Mouse (Mus musculus) thymus, adult 2 months (tissue): ENCODE data around the gene Olfr986.

Experiments
- CTCF ChIP-seq: fragments of 200-500 bp; IDR thresholded peaks from 2 replicates; pipeline ENCODE4 v1.5.1; 2012; ENCODE audit warnings: mild to moderate bottlenecking, control low read depth, low read length, moderate library complexity, borderline replicate concordance; ENCODE audit not compliant: control insufficient read depth, poor library complexity, insufficient read depth; ENCODE audit errors: extremely low read depth
- POLR2A ChIP-seq: fragments of 200-500 bp; IDR thresholded peaks from 2 replicates; pipeline ENCODE4 v1.6.1; 2012; ENCODE audit warnings: mild to moderate bottlenecking, low read length, control low read depth, moderate library complexity; ENCODE audit not compliant: control insufficient read depth, poor library complexity, insufficient read depth; ENCODE audit errors: extremely low read depth

DNA sequence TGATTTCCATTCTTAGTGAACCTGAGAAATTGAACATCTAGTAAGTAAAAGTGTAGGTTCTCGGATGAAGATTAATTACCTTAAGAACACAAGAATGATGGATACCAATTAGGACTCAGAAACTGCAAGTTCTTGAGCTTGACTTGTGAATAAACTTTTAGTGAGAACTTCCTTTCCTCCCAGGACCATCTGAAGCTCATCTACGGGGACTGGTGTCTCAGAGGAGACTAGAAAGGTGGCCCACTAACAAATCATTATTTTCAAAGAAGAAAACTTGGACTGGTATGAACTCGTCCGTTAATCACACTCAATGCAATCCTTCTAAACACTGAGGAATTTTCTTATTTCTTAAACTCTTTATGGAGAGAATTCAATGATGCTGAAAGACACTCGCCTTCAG, at the start of gene Olfr986:
- no peak for TF ChIP-seq CTCF
- no peak for TF ChIP-seq POLR2A
